Mouse (Mus musculus) bone marrow macrophage, adult 2 months (primary cell): Measurements from ENCODE around the gene Acaa1a. TPM values are rescaled to one million over a fixed set of nuclear protein-coding genes. Genes with fewer than 3 reads are reported as not detected.

Experiments
- H3K27ac ChIP-seq: 2 replicates; pipeline ENCODE4 v1.5.1; 2012; ENCODE audit warnings: low read depth, low read length; ENCODE audit not compliant: insufficient read depth
- H3K4me1 ChIP-seq: 2 replicates; pipeline ENCODE4 v1.6.1; 2012; ENCODE audit warnings: low read length; ENCODE audit not compliant: control insufficient read depth, insufficient read depth
- H3K4me3 ChIP-seq: 2 replicates; pipeline ENCODE4 v1.5.1; 2012; ENCODE audit warnings: mild to moderate bottlenecking, low read length, moderate library complexity; ENCODE audit not compliant: insufficient read depth
- CTCF ChIP-seq: IDR thresholded peaks from 2 replicates; pipeline ENCODE4 v1.5.1; 2012; ENCODE audit warnings: low read depth, mild to moderate bottlenecking, low read length, moderate library complexity
- POLR2A ChIP-seq: IDR thresholded peaks from 2 replicates; pipeline ENCODE4 v1.6.1; 2012; ENCODE audit warnings: mild to moderate bottlenecking, low read depth, low read length, borderline replicate concordance
- polyA plus RNA-seq: library from polyadenylated mRNA; stranded (reverse); fragments of >200 nt; gene quantifications from 2 replicates; pipeline ENCODE4 v1.2.4, GENCODE M21; 2012; ENCODE audit not compliant: missing spikeins, insufficient read depth, insufficient read length

The Acaa1a gene
- polyA plus RNA-seq, 1 experiment = 99.1 TPM

DNA sequence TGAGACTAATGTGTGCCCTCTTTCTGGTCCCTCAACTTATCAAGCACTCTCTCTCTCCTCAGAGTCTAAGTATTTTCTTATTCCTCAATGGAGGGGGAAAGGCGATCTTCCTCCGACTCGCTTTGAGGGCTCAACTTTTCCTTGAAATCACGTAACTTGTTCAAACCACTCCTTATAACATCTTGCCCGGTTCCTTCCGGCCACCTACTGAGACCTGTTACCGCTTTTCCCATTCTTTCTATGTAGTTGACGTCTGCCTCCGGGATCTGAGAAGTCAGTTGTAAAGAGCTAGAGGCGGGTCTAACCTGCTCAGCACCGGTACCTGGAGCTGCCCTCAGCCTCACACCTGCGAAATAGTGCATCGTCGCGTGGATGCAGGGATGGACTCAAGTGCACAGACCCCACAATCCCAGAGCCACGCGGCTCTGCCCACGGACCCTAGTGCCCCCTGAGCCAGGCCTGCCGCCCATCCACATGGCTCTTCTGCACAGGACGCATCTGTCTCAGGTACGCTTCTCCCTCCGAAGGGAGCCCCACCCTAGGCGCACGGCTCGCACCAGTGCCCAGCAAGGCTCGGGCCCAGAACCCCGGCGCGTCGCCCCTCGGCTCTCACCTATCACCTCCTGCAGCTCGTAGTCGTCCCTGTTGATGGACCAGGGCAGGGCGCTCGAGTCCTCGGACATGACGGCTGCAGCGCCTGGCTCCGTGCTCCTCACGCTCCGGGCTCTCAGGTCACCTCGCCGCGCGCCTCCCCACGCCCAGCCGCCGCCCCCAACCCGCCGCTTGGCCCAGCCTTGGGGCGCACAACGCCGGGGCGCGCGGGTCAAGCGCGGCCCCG, 17.9 kb upstream of the Acaa1a start:
- no peak for TF ChIP-seq CTCF
- TF ChIP-seq POLR2A = no peak
- Histone ChIP-seq H3K27ac (peak overlapping the region; percentile 92), H3K4me1 (peaks cover 16% of the 10 kb centered on the region), H3K4me3 (peak overlapping the region; percentile 76)

DNA sequence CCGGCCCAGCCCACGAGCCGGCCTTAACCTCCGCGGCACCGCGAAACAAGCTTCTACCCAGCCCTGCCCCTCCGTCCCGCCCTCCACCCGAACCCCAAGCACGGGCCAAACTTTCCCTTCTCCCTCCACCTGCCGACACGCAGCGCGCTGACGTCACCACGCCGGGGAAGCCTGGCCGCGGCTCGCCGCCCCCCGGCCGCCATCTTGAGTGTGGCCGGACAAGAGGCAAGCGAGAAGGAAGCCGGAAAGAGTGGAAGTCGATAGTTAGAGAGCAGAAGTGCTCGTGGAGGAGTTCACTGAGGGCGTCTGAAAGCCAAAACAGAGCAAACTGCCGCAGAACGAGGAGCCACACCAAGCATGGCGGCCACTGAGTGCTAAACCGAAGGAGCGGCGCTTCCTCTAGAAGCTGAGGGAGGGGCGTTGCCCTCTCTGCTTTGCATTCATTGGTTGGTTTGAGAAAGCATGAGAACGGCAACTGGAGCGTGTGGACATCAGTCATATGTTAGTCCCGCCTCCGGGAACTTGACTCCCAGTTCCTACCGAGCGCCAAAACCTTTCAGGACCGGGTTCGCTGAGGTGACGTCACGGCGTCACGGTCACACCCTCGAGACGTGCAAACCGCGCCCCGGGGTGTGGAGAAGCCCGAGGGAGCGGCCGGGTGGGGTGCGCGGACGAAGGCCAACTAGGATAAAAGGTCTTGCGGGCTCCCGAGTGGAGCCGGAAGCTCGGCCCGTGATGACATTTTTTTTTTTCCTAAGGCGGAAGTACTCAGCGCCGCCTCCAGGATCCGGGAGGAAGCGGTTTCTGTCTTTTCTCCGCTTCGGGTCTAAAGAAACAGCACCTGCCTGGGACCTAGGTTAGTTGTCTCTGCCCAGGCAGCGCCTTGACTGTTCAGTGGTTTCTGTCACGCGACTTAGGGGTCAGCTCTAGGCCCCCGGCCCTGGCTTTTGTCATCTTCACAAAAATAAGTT, 16.9 kb upstream of the Acaa1a start, which contains the start of gene Oxsr1:
Gene Oxsr1, minus strand, starts transcription at position 139 of the 971 bp plus-strand sequence.
- H3K4me1 ChIP-seq = peaks cover 19% of the 10 kb centered on the region
- peak within 1 kb of the TSS; percentile 76 for H3K4me3 ChIP-seq
- H3K27ac ChIP-seq = peak within 1 kb of the TSS; percentile 92
- TF ChIP-seq POLR2A (peak; percentile 7; the same call in 1 of the 2 replicates), CTCF (no peak)

DNA sequence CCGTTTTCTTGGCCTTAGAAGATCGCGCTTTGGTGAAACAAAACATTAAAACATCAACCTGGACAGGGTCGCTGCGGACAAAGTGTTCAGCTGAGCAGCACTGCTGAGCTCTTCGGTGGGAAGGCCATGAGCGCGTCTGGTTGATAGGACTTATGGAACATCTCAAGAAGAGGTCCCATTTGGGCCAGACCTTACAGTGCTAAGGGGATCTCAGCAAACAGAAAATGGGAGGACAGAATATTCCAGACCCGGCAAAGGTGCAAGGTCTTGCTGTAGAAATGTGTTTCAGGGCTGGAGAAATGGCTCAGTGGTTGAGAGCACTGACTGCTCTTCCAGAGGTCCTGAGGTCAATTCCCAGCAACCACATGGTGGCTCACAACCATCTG, 16.2 kb upstream of the Acaa1a start:
- Histone ChIP-seq H3K4me3 (peak overlapping the region; percentile 76), H3K4me1 (peaks cover 25% of the 10 kb centered on the region), H3K27ac (peak overlapping the region; percentile 92)
- no peak for TF ChIP-seq POLR2A
- TF ChIP-seq CTCF = no peak

DNA sequence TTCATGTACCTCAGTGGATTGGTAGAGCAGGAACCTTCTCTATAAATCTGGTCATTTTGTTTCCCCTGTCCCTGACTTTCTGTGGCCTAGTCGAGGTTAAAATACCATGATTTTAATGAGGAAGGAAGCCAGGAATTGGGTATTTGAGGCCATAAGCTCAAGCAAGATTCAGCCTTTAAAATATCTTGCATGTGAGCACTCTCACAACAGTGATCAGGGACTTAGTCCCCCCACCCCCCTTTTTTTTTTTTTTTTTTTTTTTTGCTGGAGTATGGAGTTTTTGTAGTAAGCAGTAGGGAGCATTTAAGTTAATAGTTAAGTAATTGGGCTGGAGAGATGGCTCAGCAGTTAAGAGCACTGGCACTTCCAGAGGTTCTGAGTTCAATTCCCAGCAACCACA, 15.3 kb upstream of the Acaa1a start:
- Histone ChIP-seq H3K4me3 (no peak overlapping the region), H3K4me1 (peaks cover 30% of the 10 kb centered on the region), H3K27ac (peak overlapping the region; percentile 66)
- TF ChIP-seq POLR2A = no peak
- TF ChIP-seq CTCF = no peak

DNA sequence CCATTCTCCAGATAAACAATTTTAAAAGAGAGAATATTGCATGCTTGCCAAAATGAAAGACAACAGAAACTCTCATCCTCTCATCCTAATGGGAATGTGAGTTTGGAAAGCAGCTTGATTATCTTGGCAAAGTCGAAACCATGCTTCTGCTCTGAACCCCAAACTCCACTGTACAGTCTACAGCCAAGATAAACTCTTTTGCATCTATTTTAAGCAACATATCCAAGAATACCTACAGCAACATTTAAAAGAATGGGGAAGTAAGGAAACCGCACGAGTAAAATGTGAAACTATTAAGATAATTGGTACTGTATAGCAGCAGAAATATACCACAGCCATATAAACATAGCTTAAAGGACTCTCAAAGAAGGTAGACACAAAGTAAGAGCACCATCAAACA, 11.0 kb upstream of the Acaa1a start:
- TF ChIP-seq CTCF (no peak), POLR2A (no peak)
- Histone ChIP-seq H3K27ac (peak overlapping the region; percentile 60), H3K4me3 (no peak overlapping the region), H3K4me1 (peaks cover 31% of the 10 kb centered on the region)

DNA sequence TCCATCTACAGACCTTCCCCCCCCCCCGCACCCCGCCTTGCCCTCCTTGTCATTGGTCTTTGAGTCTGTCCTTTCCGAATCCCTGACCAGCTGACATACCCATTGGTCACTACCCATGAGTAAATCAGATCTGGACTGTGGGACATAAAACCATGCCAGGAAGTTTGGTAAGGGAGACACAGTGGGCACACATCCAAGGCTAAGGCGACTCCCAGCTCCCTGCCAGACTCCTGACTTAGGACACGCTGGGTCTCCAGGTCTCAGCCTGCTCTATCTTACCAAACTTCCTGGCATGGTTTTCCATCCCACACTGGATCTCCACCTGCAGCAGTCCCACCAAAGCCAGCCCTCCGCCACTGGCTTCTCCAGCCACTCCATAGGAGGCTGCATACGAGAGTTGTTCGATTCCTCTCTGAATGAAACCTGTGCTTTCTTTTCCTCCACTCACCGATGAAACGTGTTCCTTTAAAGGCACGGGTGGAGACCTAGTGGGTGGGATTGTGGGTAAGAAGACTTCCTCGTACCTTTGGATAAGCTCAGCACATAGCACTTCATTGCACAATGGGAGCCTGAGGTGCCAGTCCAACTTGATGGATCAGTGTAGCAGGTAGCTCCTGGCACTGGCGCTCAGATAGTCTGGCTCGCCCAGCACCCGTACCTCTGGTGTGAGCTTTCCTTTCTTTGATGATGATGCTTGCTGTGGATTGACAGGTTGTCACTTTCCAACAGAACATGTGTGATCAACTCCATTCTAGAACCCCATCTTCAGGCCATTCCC, 9.1 kb upstream of the Acaa1a start:
- H3K4me1 ChIP-seq = peaks cover 40% of the 10 kb centered on the region
- TF ChIP-seq CTCF (no peak), POLR2A (no peak)
- no peak overlapping the region for H3K27ac ChIP-seq
- H3K4me3 ChIP-seq = no peak overlapping the region

DNA sequence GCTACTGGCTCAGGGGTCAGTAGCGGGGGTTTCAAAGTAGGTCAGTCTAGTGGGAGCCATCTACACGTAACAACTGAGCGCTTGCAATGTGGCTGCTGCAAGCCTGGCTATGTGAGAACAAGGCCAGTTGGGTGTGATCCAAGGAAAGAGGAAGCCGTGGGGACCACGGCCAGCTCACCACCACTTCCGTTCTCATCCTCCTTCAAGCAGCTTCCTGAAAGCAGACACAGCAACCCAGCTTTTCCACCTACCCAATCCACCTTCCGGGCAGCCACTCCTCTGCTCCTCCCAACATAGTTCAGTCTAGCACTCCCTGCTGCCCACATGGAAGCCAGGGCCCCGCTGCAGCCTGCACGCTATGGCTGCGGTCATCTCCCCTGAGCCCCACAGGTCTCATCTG, 5.2 kb upstream of the Acaa1a start:
- TF ChIP-seq POLR2A (no peak), CTCF (no peak)
- Histone ChIP-seq H3K4me1 (peaks cover 40% of the 10 kb centered on the region), H3K4me3 (peak overlapping the region; percentile 37), H3K27ac (peak overlapping the region; percentile 65)

DNA sequence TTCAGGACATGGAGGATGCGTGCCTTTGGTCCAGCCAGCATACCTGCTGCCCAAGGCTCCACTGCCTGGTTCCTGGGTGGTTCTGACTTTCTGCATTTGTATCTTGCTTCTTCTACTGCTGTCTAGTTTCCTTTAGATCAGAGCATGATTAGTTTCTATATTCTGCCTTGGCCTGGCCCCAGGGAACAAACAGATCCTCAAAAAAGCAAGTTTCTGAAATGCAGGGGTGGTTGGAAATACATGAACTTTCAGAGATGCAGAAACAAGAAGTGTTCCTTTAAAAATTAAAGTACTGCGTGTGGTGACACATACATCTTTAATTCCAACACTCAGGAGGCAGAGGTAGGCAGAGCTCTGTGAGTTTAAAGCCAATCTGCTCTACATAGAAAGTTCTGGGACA, 4.6 kb upstream of the Acaa1a start:
- TF ChIP-seq CTCF (no peak), POLR2A (no peak)
- peak overlapping the region; percentile 65 for H3K27ac ChIP-seq
- peak overlapping the region; percentile 37 for H3K4me3 ChIP-seq
- peaks cover 40% of the 10 kb centered on the region for H3K4me1 ChIP-seq

DNA sequence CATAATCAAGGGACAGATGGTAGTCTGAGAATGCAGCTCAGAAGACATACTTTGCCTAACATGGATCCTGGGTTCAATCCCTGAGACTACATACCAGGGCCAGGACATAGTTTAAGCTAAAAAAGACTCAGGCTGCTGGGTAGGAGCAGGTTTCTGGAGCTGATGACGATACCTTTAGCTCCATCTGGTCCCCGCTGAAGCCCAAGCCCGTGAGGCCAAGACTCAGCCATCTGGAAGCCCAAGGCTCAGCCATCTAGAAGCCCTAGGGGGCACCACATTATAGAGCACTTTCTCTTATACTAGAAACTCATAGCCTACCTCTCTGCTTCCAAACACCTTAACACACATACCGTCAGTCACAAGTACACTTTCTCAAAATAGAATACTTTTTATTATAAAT, 3.9 kb upstream of the Acaa1a start:
- peaks cover 40% of the 10 kb centered on the region for H3K4me1 ChIP-seq
- H3K27ac ChIP-seq = no peak overlapping the region
- no peak for TF ChIP-seq CTCF
- TF ChIP-seq POLR2A = no peak
- no peak overlapping the region for H3K4me3 ChIP-seq

DNA sequence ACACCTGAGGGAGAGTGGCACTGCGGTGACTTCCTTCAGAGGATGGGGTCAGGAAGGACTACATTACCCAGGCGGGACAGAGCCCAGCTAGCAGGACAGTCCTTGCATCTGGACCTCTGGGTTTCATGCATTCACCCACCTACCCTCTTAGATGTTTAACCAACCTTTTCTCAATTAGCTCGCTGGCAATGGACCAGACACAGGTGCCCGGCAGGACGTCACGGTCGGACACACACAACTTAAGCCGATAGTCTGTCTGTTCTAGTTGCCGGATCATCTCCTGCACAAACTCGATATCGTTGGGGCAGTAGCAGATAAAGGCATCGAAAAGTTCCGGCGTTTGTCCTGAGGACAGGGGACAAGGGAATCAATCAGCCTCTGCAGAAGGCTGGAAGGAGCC, 1.6 kb upstream of the Acaa1a start:
- TF ChIP-seq CTCF = no peak
- TF ChIP-seq POLR2A = no peak
- H3K4me3 ChIP-seq = no peak overlapping the region

More for the DNA sequence above, 1.6 kb upstream of the Acaa1a start:
- peaks cover 48% of the 10 kb centered on the region for H3K4me1 ChIP-seq
- H3K27ac ChIP-seq = no peak overlapping the region
